Mouse (Mus musculus): ENCODE data around the gene Gucy1b1.

DNA sequence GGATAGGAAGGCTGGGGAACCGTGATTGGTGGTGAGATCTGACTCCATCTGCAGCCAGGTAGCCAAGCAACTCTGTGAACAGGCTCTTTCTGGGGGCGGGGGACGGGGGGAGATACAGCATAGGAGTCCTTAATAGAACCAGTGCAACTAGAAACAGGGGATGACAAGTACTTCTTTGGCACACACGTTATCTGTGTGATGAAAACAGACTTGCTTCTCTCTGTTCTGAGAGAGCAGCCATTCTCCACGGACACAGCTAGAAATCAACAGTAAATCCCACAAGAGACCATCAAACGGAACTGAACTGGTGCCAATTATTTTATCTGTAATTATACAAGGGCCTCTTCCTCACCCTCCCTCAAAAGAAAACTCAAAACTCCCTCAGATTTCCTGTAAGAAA lies 29.7 kb upstream of the Gucy1b1 start:
- TF ChIP-seq MYOG (IDR thresholded peaks at IDR 0.05; ENCODE audit: control insufficient read depth in 1 of 3, insufficient read depth in 1 of 3, insufficient read length in 2 of 3, low read depth in 2 of 3) = no peak
- TF ChIP-seq POLR2AphosphoS2 (IDR thresholded peaks at IDR 0.05; ENCODE audit: insufficient read length, low read depth) = no peak
- no peak for TF ChIP-seq E2F4 (IDR thresholded peaks at IDR 0.05; ENCODE audit: insufficient read depth)
- TF ChIP-seq MYOD1 (IDR thresholded peaks at IDR 0.05; ENCODE audit: control insufficient read depth in 1 of 3, insufficient read length in 2 of 3, low read depth in 2 of 3) = no peak
- no peak for TF ChIP-seq MAX (IDR thresholded peaks at IDR 0.05; ENCODE audit: low read depth)
- no peak for TF ChIP-seq POLR2A (IDR thresholded peaks at IDR 0.05; ENCODE audit: insufficient read length, low read depth)
- no peak for TF ChIP-seq SRF (IDR thresholded peaks at IDR 0.05; ENCODE audit: control insufficient read depth, insufficient read length, low read depth)
- no peak for TF ChIP-seq TCF12 (IDR thresholded peaks at IDR 0.05; ENCODE audit: insufficient read depth, poor library complexity, severe bottlenecking)
- TF ChIP-seq TCF3 (IDR thresholded peaks at IDR 0.05; ENCODE audit: insufficient read length, low read depth) = no peak
- TF ChIP-seq CEBPB (IDR thresholded peaks at IDR 0.05; ENCODE audit: insufficient read depth, poor library complexity, severe bottlenecking) = no peak
- no peak for TF ChIP-seq REST (IDR thresholded peaks at IDR 0.05; ENCODE audit: insufficient read depth, insufficient read length)

All from myocyte (in vitro differentiated cells).